Mouse (Mus musculus) forebrain, embryonic 11.5 days (tissue): Measurements from ENCODE around the gene Angel2. TPM values are rescaled to one million over a fixed set of nuclear protein-coding genes. Genes with fewer than 3 reads are reported as not detected.

ENCODE experiments used
- ATAC-seq: fragments of 200-750 bp; cut with Nextera tagmentation; replicated peaks from 2 replicates; pipeline ENCODE4 v1.8.0; 2017; ENCODE audit warnings: moderate TSS enrichment; ENCODE audit not compliant: low FRiP score
- DNase-seq: peaks from one replicate; pipeline ENCODE4 v3.0.0-alpha.2; 2017; ENCODE audit warnings: low spot score
- H3K27ac ChIP-seq: fragments of 300-500 bp; sonication (generic); 2 replicates; pipeline ENCODE4 v1.5.1; 2014; ENCODE audit warnings: low read depth, low read length
- H3K27me3 ChIP-seq: fragments of 300-500 bp; sonication (generic); 2 replicates; pipeline ENCODE4 v1.6.1; 2014; ENCODE audit warnings: mild to moderate bottlenecking, low read length, mixed read lengths; ENCODE audit not compliant: control insufficient read depth, insufficient read depth
- H3K36me3 ChIP-seq: fragments of 300-500 bp; sonication (generic); 2 replicates; pipeline ENCODE4 v1.6.1; 2014; ENCODE audit warnings: mild to moderate bottlenecking, low read length, moderate library complexity, mixed read lengths; ENCODE audit not compliant: control insufficient read depth, insufficient read depth
- H3K4me1 ChIP-seq: fragments of 300-500 bp; sonication (generic); replicated peaks from 2 replicates; pipeline ENCODE4 v1.6.1; 2014; ENCODE audit warnings: low read length, mixed read lengths; ENCODE audit not compliant: control insufficient read depth, insufficient read depth
- H3K4me2 ChIP-seq: fragments of 300-500 bp; sonication (generic); 2 replicates; pipeline ENCODE4 v1.6.1; 2014; ENCODE audit warnings: low read depth, mild to moderate bottlenecking, low read length, moderate library complexity, mixed read lengths; ENCODE audit not compliant: severe bottlenecking
- H3K4me3 ChIP-seq: fragments of 300-500 bp; sonication (generic); 2 replicates; pipeline ENCODE4 v1.5.1; 2014; ENCODE audit warnings: low read depth, low read length
- H3K9ac ChIP-seq: fragments of 300-500 bp; sonication (generic); 2 replicates; pipeline ENCODE4 v1.6.1; 2014; ENCODE audit warnings: low read length
- H3K9me3 ChIP-seq: fragments of 300-500 bp; sonication (generic); 2 replicates; pipeline ENCODE4 v1.6.1; 2016; ENCODE audit warnings: low read length, mixed read lengths; ENCODE audit not compliant: control insufficient read depth
- WGBS: fragments of 180-500 bp; shearing (Covaris S2); extraction: QIAGEN DNeasy Blood & Tissue Kit; methylation state at CpG from one replicate; pipeline ENCODE4 v1.1.7; 2014; 5-methylcytosine and 5-hydroxymethylcytosine counted together
- polyA plus RNA-seq: library from polyadenylated mRNA; unstranded; fragments of >200 nt; fragmentation: Nextera tagmentation; extraction: Ambion mirVana; gene quantifications from 2 replicates; pipeline ENCODE4 v1.2.1, GENCODE M21; 2014

Gene Angel2
- polyA plus RNA-seq, 1 experiment from 2014 or later = 58.3 TPM

DNA sequence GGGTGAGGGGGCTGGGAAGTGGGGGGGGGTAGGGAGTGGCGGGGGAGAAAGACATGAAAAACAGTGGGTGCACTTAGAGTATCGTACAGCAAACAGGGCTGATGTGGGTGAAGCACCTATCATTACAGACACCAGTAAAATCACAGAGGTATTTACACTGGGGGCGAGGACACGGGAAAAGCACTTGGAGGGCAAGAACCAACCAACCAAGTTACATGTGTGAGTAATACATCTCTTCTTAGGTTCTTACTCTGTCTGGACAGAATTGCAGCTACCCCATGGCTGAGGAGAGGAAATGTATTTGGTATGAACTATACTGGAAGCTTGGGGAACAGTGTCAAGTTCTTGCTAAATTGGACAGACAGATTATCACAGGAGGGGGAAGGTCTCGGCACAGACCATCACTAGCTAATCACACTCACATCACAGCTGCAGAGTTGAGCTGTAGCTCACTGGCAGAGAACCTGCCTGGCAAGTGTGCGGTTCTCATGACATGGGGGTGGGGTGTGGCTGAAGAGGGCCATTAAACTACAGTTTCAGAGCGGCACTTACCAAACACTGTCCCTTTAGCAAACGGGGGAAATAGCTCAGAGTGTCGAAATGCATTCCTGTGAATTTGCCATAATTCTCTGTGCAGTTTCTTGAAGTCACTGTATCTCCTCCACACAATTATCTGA lies 25.9 kb upstream of the Angel2 start:
- 91% methylated on average over 9 of the region's 9 CpGs for WGBS
- Histone ChIP-seq H3K27ac (no peak overlapping the region), H3K4me3 (no peak overlapping the region), H3K27me3 (no peaks in the 10 kb centered on the region), H3K36me3 (peaks cover 3% of the 10 kb centered on the region), H3K4me1 (no peaks in the 10 kb centered on the region), H3K9ac (no peak overlapping the region), H3K9me3 (no peaks in the 10 kb centered on the region), H3K4me2 (no peak overlapping the region)
- ATAC-seq (no peak), DNase-seq (no peak)

DNA sequence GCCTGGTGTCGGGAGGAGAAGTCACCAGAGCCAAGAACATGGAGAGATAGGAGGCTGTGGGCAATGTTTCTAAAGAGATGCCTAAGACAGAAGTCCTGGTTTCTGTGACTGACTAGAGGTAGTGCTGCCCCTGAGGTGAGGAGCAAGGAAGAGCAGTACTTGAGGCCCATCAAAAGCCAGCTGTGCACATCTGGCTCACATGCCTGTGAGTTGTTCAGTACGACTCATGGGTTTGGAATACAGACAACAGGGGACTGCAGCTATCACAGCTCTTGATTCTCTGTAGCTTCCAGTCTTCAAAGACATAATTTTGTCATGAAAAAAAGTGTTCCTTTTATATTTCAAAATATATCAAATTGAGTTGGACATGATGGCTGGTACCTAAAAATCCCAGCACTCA lies 23.8 kb upstream of the Angel2 start:
- Histone ChIP-seq H3K9me3 (no peaks in the 10 kb centered on the region), H3K4me3 (no peak overlapping the region), H3K4me2 (no peak overlapping the region), H3K9ac (no peak overlapping the region), H3K36me3 (peaks cover 3% of the 10 kb centered on the region), H3K4me1 (no peaks in the 10 kb centered on the region), H3K27me3 (no peaks in the 10 kb centered on the region), H3K27ac (no peak overlapping the region)
- 84% methylated on average over 2 of the region's 2 CpGs for WGBS
- ATAC-seq (no peak), DNase-seq (no peak)

DNA sequence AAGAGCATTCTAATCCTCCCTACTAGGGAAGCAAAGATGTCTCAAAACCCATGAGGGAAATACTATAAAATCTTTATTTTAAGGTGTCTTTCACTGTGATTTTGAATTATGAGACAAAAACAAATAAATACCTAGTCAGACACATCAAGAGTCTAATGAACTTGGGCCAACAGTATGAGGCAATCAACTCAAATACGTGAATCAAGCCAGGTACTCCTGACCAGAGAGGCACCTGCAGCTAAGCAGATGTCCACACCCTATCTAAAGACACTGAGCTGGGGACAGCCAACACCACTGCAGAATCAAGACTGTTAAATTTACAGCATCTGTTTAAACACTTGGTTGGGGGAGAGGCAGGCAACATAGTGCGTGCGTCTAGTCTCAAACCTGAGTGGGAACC lies 20.8 kb upstream of the Angel2 start:
- WGBS = 90% methylated on average over 3 of the region's 3 CpGs
- Histone ChIP-seq H3K27me3 (no peaks in the 10 kb centered on the region), H3K4me2 (no peak overlapping the region), H3K4me3 (no peak overlapping the region), H3K27ac (no peak overlapping the region), H3K4me1 (no peaks in the 10 kb centered on the region), H3K9ac (no peak overlapping the region), H3K36me3 (peaks cover under 1% of the 10 kb centered on the region), H3K9me3 (no peaks in the 10 kb centered on the region)
- no peak for DNase-seq
- ATAC-seq = no peak

DNA sequence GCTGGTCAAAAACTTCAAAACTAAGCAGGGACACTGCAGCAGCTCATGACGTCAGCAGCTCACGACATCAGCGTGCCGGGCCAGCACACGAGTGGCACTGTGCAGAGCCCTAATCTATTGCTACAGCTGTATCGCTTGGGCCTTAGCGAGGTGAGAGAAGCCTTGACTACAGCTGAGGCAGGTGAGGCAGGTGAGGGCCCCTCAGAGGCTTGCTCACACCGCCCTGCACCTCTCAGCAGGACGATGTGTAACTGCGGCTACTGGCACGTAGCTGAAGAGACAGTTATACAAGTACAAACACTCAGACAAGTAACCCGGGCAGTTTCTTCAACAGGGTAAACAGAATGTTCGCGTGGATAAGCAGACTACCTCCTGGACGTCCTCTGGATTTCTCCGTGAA lies 20.2 kb upstream of the Angel2 start:
- no peaks in the 10 kb centered on the region for H3K9me3 ChIP-seq
- ATAC-seq (no peak), DNase-seq (no peak)
- no peak overlapping the region for H3K27ac ChIP-seq
- no peak overlapping the region for H3K4me2 ChIP-seq
- no peaks in the 10 kb centered on the region for H3K36me3 ChIP-seq
- no peaks in the 10 kb centered on the region for H3K4me1 ChIP-seq
- no peaks in the 10 kb centered on the region for H3K27me3 ChIP-seq
- WGBS = 92% methylated on average over 16 of the region's 16 CpGs
- H3K4me3 ChIP-seq = no peak overlapping the region
- no peak overlapping the region for H3K9ac ChIP-seq

DNA sequence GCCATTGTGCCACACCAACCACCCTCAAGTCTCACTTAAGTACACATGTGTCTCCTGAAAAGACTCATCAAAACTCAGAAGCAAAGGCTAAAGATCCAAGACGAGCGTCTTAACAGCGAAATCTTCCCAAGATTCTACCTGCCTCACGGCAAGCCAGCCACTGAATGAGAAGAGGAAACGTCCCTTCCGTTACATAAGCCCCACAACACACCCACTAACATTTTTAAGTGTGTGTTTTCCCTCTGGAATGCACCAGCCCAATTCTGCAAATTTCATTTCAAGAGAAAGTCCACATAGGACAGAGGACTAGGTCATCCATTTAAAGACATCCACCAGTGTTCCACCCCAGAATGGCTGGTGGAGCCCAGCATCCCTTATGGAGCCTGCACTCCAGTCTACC lies 14.1 kb upstream of the Angel2 start:
- Histone ChIP-seq H3K4me1 (0 out of 2 replicates have a peak, but pooled peaks cover 2% of the 10 kb centered on the region), H3K4me2 (peak overlapping the region; percentile 96), H3K27ac (no peak overlapping the region), H3K9me3 (no peaks in the 10 kb centered on the region), H3K9ac (peak overlapping the region; percentile 84), H3K36me3 (no peaks in the 10 kb centered on the region), H3K4me3 (peak overlapping the region; percentile 83), H3K27me3 (no peaks in the 10 kb centered on the region)
- ATAC-seq = no peak
- no peak for DNase-seq
- WGBS = 88% methylated on average over 6 of the region's 6 CpGs

DNA sequence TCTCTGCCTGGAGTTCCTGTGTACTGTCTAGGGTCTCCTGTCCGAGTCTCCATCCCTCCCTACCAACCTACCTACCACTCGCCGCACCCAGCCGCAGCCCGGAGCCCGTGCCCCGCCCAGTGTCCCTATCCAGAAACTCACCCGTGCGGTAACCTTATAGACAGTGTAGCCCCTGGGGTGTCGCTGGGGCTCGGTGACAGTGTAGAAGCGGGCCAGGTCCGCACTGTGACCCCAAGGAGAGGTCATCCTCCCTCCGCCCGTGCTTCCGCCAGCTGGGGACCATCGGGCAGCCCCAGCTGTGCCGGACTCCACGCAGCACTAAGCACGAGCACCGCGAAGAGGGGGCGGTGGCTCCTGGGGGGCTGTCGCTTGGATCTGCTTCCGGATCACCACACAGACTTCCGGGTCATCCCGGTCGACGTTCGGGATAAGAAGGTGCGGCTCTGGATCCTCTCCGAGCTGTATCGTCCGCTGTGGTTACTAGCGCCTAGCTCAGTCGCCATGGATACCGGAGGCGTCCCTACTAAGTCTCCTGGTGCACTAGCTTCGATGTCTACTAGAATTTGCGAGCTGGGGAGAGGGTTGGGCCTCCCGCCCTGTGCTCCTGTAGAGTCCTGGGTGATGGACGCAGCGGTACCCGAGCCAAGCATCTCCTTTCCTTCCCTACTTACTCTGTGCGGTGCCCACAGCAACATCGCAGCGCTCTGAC lies 13.3 kb upstream of the Angel2 start, which contains the start of gene Rps6kc1:
Rps6kc1 (minus strand) TSS at position 356 of the 709 bp plus-strand sequence.
- H3K9me3 ChIP-seq = no peaks in the 10 kb centered on the region
- peak within 1 kb of the TSS; percentile 83 for H3K4me3 ChIP-seq
- H3K27ac ChIP-seq = 0 out of 2 replicates have a peak within 1 kb of the TSS, but pooled peaks have one; percentile 34
- 0 out of 2 replicates have a peak, but pooled peaks cover 2% of the 10 kb centered on the region for H3K4me1 ChIP-seq
- ATAC-seq (peak; percentile 88), DNase-seq (peak; percentile 85)
- WGBS = under 1% methylated on average over 47 of the region's 47 CpGs
- no peaks in the 10 kb centered on the region for H3K36me3 ChIP-seq
- H3K9ac ChIP-seq = peak within 1 kb of the TSS; percentile 84
- no peaks in the 10 kb centered on the region for H3K27me3 ChIP-seq
- peak within 1 kb of the TSS; percentile 96 for H3K4me2 ChIP-seq

DNA sequence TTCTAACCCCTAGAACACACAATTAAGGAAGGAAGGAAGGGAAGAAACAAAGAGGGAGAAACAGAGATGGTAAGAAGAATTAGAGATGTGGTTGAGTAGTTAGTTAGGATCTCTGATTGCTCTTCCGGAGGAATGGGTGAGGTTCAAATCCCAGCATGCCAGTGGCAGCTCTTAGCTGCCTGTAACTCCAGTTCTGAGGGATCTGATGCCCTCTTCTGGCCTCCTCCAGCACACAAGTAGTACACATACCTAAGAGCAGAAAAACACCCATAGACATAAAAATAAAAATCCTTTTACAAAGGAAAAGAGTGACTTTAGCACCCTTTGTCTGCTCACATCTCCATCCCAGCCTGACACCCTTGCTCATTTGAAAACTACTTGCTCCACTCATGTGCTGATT lies 12.3 kb upstream of the Angel2 start:
- Histone ChIP-seq H3K4me3 (no peak overlapping the region), H3K27ac (no peak overlapping the region), H3K4me1 (0 out of 2 replicates have a peak, but pooled peaks cover 2% of the 10 kb centered on the region), H3K9ac (no peak overlapping the region), H3K36me3 (no peaks in the 10 kb centered on the region), H3K9me3 (no peaks in the 10 kb centered on the region), H3K4me2 (no peak overlapping the region), H3K27me3 (no peaks in the 10 kb centered on the region)
- WGBS = 38% methylated on average over 1 of the region's 1 CpGs
- DNase-seq (no peak), ATAC-seq (no peak)

DNA sequence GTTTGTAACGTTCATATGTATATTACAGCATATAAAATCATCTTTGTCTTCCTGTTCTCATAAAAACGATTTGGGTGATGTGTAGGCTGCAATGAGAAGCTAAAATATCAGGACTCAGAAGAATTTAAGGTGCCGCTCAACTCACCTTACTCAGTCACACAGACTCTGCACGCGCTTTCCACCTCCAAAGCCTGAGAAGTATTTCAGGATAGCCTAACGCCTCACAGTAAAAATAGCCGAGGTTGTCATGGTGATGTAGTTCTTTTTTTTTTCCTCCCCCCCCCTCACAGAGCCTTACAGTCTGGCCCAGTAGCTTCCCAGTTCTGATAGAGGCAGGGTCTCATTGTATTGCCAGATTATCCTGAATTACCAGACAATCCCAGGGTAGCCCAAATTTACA lies 6.0 kb upstream of the Angel2 start:
- 78% methylated on average over 7 of the region's 7 CpGs for WGBS
- Histone ChIP-seq H3K9me3 (no peaks in the 10 kb centered on the region), H3K36me3 (no peaks in the 10 kb centered on the region), H3K9ac (no peak overlapping the region), H3K27ac (no peak overlapping the region), H3K27me3 (no peaks in the 10 kb centered on the region), H3K4me3 (no peak overlapping the region), H3K4me2 (no peak overlapping the region), H3K4me1 (no peaks in the 10 kb centered on the region)
- ATAC-seq (no peak), DNase-seq (no peak)
